Mouse (Mus musculus): ENCODE data around the gene Tcaim.

DNA sequence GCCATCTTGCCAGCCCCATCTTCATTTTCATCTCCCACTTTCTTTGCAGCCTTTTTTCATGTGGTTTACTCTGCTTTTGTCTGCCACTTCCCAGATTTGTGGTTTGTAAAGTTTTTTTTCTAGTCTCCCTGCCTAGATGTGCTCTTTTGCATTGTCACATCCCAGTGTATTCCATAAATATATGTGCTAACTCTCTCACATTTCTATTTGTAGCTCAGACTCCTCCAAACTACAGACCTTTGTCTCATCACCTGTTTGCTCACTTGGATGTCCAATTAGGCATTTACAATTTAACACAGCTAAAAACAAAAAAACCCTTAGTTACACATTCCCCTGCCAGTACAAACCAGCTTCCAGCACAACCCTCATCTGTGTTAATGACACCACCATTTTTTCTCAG is 45.2 kb upstream of the Tcaim start:
- TF ChIP-seq GATA1 (IDR thresholded peaks at IDR 0.05; ENCODE audit: low read length) (no peak), TAL1 (IDR thresholded peaks at IDR 0.05; ENCODE audit: low read length) (no peak)
